Mouse (Mus musculus): ENCODE data around the gene Kpna1.

Gene Kpna1

GRCm38 (mm10) chr16:36069819-36070575 lies 91.4 kb downstream of the Kpna1 start:
- no peak for DNase-seq (ENCODE audit: low spot score in 2 of 2)

GRCm38 (mm10) chr16:36071071-36071449 lies 92.5 kb downstream of the Kpna1 start:
- DNase-seq (ENCODE audit: low spot score in 2 of 2), result no peak

GRCm38 (mm10) chr16:36071450-36072379 lies 93.2 kb downstream of the Kpna1 start, which contains the start of the genes Fam162a and Ccdc58:
Fam162a (minus strand) TSS chr16:36071594.
Ccdc58 (plus strand) TSS chr16:36071685.
- peak; percentile 87 to 93 for DNase-seq (ENCODE audit: low spot score in 2 of 2)

GRCm38 (mm10) chr16:36072410-36073011 lies 94.0 kb downstream of the Kpna1 start:
- no peak for DNase-seq (ENCODE audit: low spot score in 2 of 2)

GRCm38 (mm10) chr16:36074772-36075171 lies 96.2 kb downstream of the Kpna1 start:
- DNase-seq (ENCODE audit: low spot score in 2 of 2), result no peak

- DNase-seq (ENCODE audit: low spot score in 2 of 2), result no peak
These were observed 101.4 kb downstream of the Kpna1 start for GRCm38 (mm10) chr16:36079916-36080315.

Measured in thymus, postnatal 10 days (tissue).